Mouse (Mus musculus) CH12.LX (cell line): ENCODE data around the gene Tex36. TPM values are rescaled to one million over a fixed set of nuclear protein-coding genes. Genes with fewer than 3 reads are reported as not detected.

Experiments used
- DNase-seq: peaks from one replicate; pipeline ENCODE4 v3.0.0-alpha.2; 2013; ENCODE audit errors: extremely low read depth
- H3K27ac ChIP-seq: 2 replicates; pipeline ENCODE4 v1.5.1; 2012; ENCODE audit warnings: low read depth, mild to moderate bottlenecking, control low read depth, moderate library complexity; ENCODE audit not compliant: insufficient read depth
- H3K27me3 ChIP-seq: replicated peaks from 2 replicates; pipeline ENCODE3; 2012; ENCODE audit warnings: inconsistent platforms
- H3K36me3 ChIP-seq, 2 experiments: replicated peaks in 1 of 2; 2 replicates each; pipeline versions ENCODE3 to v1.6.1; 2012; ENCODE audit warnings: inconsistent platforms in 1 of 2, low read length in 1 of 2, mild to moderate bottlenecking in 1 of 2, mixed read lengths in 1 of 2, moderate library complexity in 1 of 2; ENCODE audit not compliant: control insufficient read depth in 1 of 2, insufficient read depth in 1 of 2
- H3K4me1 ChIP-seq, 2 experiments: 2 replicates each; pipeline ENCODE4 v1.6.1; 2012; ENCODE audit warnings: inconsistent platforms in 1 of 2, moderate library complexity in 1 of 2; ENCODE audit not compliant: insufficient read depth in 2 of 2, control insufficient read depth in 1 of 2
- H3K4me2 ChIP-seq: 2 replicates; pipeline ENCODE4 v1.6.1; 2012; ENCODE audit warnings: low read depth, mild to moderate bottlenecking, control low read depth; ENCODE audit not compliant: poor library complexity, insufficient read depth, severe bottlenecking
- H3K4me3 ChIP-seq, 3 experiments: fragments of 150-350 bp in 1 of 3; sonication (generic) in 1 of 3; replicated peaks in 1 of 3; 2 replicates each; pipeline versions ENCODE3 to v1.5.1; 2011 to 2012; ENCODE audit warnings: low read depth in 2 of 3, low read length in 2 of 3, mild to moderate bottlenecking in 2 of 3, moderate library complexity in 2 of 3, control low read depth in 1 of 3, improper control_type of control experiment in 1 of 3, inconsistent platforms in 1 of 3, mixed read lengths in 1 of 3; ENCODE audit not compliant: poor library complexity in 1 of 3
- H3K79me2 ChIP-seq: replicated peaks from 2 replicates; pipeline ENCODE4 v1.6.1; 2012; ENCODE audit warnings: mild to moderate bottlenecking, moderate library complexity; ENCODE audit not compliant: control insufficient read depth, poor library complexity, insufficient read depth, severe bottlenecking; ENCODE audit errors: extremely low read depth
- H3K9ac ChIP-seq: 2 replicates; pipeline ENCODE4 v1.6.1; 2012; ENCODE audit warnings: low read depth, mild to moderate bottlenecking, control low read depth, moderate library complexity; ENCODE audit not compliant: insufficient read depth
- H3K9me3 ChIP-seq: replicated peaks from 2 replicates; pipeline ENCODE3; 2012; ENCODE audit warnings: low read length, inconsistent platforms, mixed read lengths
- BHLHE40 ChIP-seq: IDR thresholded peaks from 2 replicates; pipeline ENCODE4 v1.6.1; 2011; ENCODE audit warnings: mild to moderate bottlenecking, low read depth, low read length, improper control_type of control experiment
- CTCF ChIP-seq, 2 experiments: IDR thresholded peaks in 1 of 2; conservative IDR thresholded peaks in 1 of 2; 2 replicates each; pipeline ENCODE4 v1.5.1; 2011 to 2012; ENCODE audit warnings: low read depth in 2 of 2, low read length in 2 of 2, improper control_type of control experiment in 1 of 2, inconsistent platforms in 1 of 2, mild to moderate bottlenecking in 1 of 2, moderate library complexity in 1 of 2
- E2F4 ChIP-seq: IDR thresholded peaks from 2 replicates; pipeline ENCODE4 v1.6.1; 2011; ENCODE audit warnings: low read depth, low read length, improper control_type of control experiment; ENCODE audit not compliant: insufficient replicate concordance
- EP300 ChIP-seq: IDR thresholded peaks from 2 replicates; pipeline ENCODE4 v1.6.1; 2011; ENCODE audit warnings: low read length, improper control_type of control experiment
- ETS1 ChIP-seq: conservative IDR thresholded peaks from 2 replicates; pipeline ENCODE4 v1.6.1; 2012; ENCODE audit warnings: low read depth, mild to moderate bottlenecking, inconsistent platforms, low read length, improper control_type of control experiment, moderate library complexity
- GABPA ChIP-seq: IDR thresholded peaks from 2 replicates; pipeline ENCODE4 v1.6.1; 2012; ENCODE audit warnings: low read depth, low read length, improper control_type of control experiment, inconsistent platforms; ENCODE audit not compliant: insufficient replicate concordance
- HCFC1 ChIP-seq: IDR thresholded peaks from 2 replicates; pipeline ENCODE4 v1.6.1; 2012; ENCODE audit warnings: low read depth, mild to moderate bottlenecking, inconsistent platforms, low read length, improper control_type of control experiment
- IRF4 ChIP-seq: IDR thresholded peaks from 2 replicates; pipeline ENCODE4 v1.6.1; 2014; ENCODE audit warnings: low read depth, mild to moderate bottlenecking, inconsistent platforms, low read length, improper control_type of control experiment
- JUND ChIP-seq: conservative IDR thresholded peaks from 2 replicates; pipeline ENCODE4 v1.6.1; 2011; ENCODE audit warnings: low read depth, low read length, improper control_type of control experiment
- KAT2A ChIP-seq: IDR thresholded peaks from 2 replicates; pipeline ENCODE4 v1.6.1; 2012; ENCODE audit warnings: low read length, improper control_type of control experiment, inconsistent platforms; ENCODE audit not compliant: insufficient replicate concordance
- MAFK ChIP-seq: IDR thresholded peaks from 2 replicates; pipeline ENCODE4 v1.6.1; 2011; ENCODE audit warnings: low read length, improper control_type of control experiment; ENCODE audit not compliant: insufficient replicate concordance
- MAX ChIP-seq: IDR thresholded peaks from 2 replicates; pipeline ENCODE4 v1.6.1; 2011; ENCODE audit warnings: low read length, improper control_type of control experiment
- MXI1 ChIP-seq: IDR thresholded peaks from 2 replicates; pipeline ENCODE4 v1.6.1; 2011; ENCODE audit warnings: mild to moderate bottlenecking, low read depth, low read length, improper control_type of control experiment
- MYC ChIP-seq: IDR thresholded peaks from 2 replicates; pipeline ENCODE4 v1.6.1; 2011; ENCODE audit warnings: low read depth, mild to moderate bottlenecking, improper control_type of control experiment, low read length
- NELFE ChIP-seq: IDR thresholded peaks from 2 replicates; pipeline ENCODE4 v1.6.1; 2011; ENCODE audit warnings: low read depth, low read length, improper control_type of control experiment
- NRF1 ChIP-seq: IDR thresholded peaks from 2 replicates; pipeline ENCODE4 v1.6.1; 2014; ENCODE audit warnings: low read depth, mild to moderate bottlenecking, inconsistent platforms, low read length, improper control_type of control experiment, moderate library complexity
- PAX5 ChIP-seq: IDR thresholded peaks from 2 replicates; pipeline ENCODE4 v1.6.1; 2012; ENCODE audit warnings: low read length, inconsistent platforms, mixed read lengths
- POLR2AphosphoS2 ChIP-seq: IDR thresholded peaks from 2 replicates; pipeline ENCODE4 v1.6.1; 2011; ENCODE audit warnings: low read depth, low read length, improper control_type of control experiment
- RAD21 ChIP-seq: IDR thresholded peaks from 2 replicates; pipeline ENCODE4 v1.6.1; 2011; ENCODE audit warnings: low read depth, mild to moderate bottlenecking, low read length, improper control_type of control experiment, moderate library complexity
- RCOR1 ChIP-seq: conservative IDR thresholded peaks from 2 replicates; pipeline ENCODE4 v1.6.1; 2012; ENCODE audit warnings: low read depth, mild to moderate bottlenecking, inconsistent platforms, low read length, improper control_type of control experiment
- SIN3A ChIP-seq: IDR thresholded peaks from 2 replicates; pipeline ENCODE4 v1.6.1; 2012; ENCODE audit warnings: low read length, improper control_type of control experiment, inconsistent platforms
- SMC3 ChIP-seq: IDR thresholded peaks from 2 replicates; pipeline ENCODE4 v1.6.1; 2011; ENCODE audit warnings: low read depth, low read length, improper control_type of control experiment
- TCF12 ChIP-seq: IDR thresholded peaks from 2 replicates; pipeline ENCODE4 v1.6.1; 2014; ENCODE audit warnings: low read depth, mild to moderate bottlenecking, inconsistent platforms, low read length, improper control_type of control experiment
- UBTF ChIP-seq: IDR thresholded peaks from 2 replicates; pipeline ENCODE4 v1.6.1; 2012; ENCODE audit warnings: low read depth, mild to moderate bottlenecking, inconsistent platforms, low read length, improper control_type of control experiment, moderate library complexity
- USF1 ChIP-seq: IDR thresholded peaks from 2 replicates; pipeline ENCODE4 v1.6.1; 2014; ENCODE audit warnings: low read depth, mild to moderate bottlenecking, inconsistent platforms, low read length, improper control_type of control experiment
- ZKSCAN1 ChIP-seq: IDR thresholded peaks from 2 replicates; pipeline ENCODE4 v1.6.1; 2012; ENCODE audit warnings: low read depth, inconsistent platforms, low read length, improper control_type of control experiment, borderline replicate concordance
- ZMIZ1 ChIP-seq: IDR thresholded peaks from 2 replicates; pipeline ENCODE4 v1.6.1; 2012; ENCODE audit warnings: low read depth, mild to moderate bottlenecking, inconsistent platforms, low read length, improper control_type of control experiment
- ZNF384 ChIP-seq: IDR thresholded peaks from 2 replicates; pipeline ENCODE4 v1.6.1; 2012; ENCODE audit warnings: low read depth, low read length, improper control_type of control experiment, inconsistent platforms
- dilution Hi-C: fragments of 300-500 bp; cut with MboI; formaldehyde crosslinking; loops from 2 replicates; pipeline ENCODE4 v1.14.3; 2020; ENCODE audit warnings: low sequenced_read_pairs; ENCODE audit not compliant: extremely low pct_unique_long_range_greater_than_20kb, extremely low pct_ligation_motif_present
- in situ Hi-C: fragments of 300-500 bp; cut with MboI; formaldehyde crosslinking; loops from 3 replicates; pipeline ENCODE4 v1.14.3; 2019; ENCODE audit warnings: low sequenced_read_pairs, low pct_ligation_motif_present, low pct_unique_long_range_greater_than_20kb, mixed read lengths
- polyA plus RNA-seq: library from polyadenylated mRNA; unstranded; fragments of >175 nt; gene quantifications from 2 replicates; pipeline ENCODE4 v1.2.1, GENCODE M21; 2012; ENCODE audit warnings: low read depth; ENCODE audit not compliant: insufficient read length
- total RNA-seq, 2 experiments: library from RNA; depleted of rRNA; stranded (reverse); fragments of 300-350 nt in 1 of 2; fragments of >200 nt in 1 of 2; gene quantifications; 2 replicates each; pipeline ENCODE4 v1.2.3; 2012 to 2014

Gene Tex36
- total and polyA plus RNA-seq, 3 experiments = not detected

DNA sequence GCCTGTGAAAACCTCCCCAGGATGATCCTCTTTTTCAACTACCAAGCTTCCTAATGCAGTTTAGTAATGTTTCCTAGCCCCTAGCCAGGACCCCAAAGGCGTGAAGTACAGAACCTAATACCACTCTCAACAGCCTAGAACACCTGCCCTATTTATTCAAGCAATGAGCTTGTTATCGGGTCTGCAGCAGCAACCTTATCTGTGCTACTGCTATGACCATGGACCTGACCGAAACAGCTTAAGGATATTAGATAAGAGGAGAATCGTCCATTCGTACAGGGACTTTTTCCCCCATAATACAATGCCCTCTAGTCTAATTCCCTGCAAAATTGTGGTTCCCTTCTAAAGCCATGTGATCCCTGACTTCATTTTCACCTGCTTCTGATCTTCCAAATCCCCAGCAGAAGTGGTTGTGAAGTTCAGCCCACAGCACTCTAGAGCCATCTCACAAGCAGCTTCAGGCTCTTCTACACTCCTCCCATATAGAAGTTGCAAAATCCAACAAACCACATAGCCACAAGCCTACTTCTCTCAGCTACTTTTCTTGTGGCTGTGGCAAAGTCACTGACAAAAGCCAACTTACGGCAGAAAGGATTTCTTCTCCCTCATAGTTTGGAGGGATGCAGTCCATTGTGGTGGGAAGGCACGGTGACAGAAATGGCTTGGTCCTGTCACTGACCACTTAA, 49.5 kb downstream of the Tex36 start:
- no peak overlapping the region for H3K4me2 ChIP-seq
- H3K27me3 ChIP-seq = peaks cover 82% of the 10 kb centered on the region
- DNase-seq = no peak
- H3K27ac ChIP-seq = no peak overlapping the region
- in situ Hi-C loops = no loop called here
- H3K9ac ChIP-seq = no peak overlapping the region
- H3K4me1 ChIP-seq = no peaks in the 10 kb centered on the region
- dilution Hi-C loops = no loop called here
- no peaks in the 10 kb centered on the region for H3K36me3 ChIP-seq
- H3K4me3 ChIP-seq = no peak overlapping the region
- peaks cover 3% of the 10 kb centered on the region for H3K9me3 ChIP-seq
- TF ChIP-seq E2F4 = no peak
- no peak for TF ChIP-seq PAX5
- no peak for TF ChIP-seq ZNF384
- no peak for TF ChIP-seq SMC3
- no peak for TF ChIP-seq RCOR1
- TF ChIP-seq USF1 = no peak
- TF ChIP-seq POLR2AphosphoS2 = no peak
- no peak for TF ChIP-seq IRF4
- no peak for TF ChIP-seq GABPA
- no peak for TF ChIP-seq NELFE
- TF ChIP-seq MXI1 = no peak
- TF ChIP-seq TCF12 = no peak
- no peak for TF ChIP-seq SIN3A
- no peak for TF ChIP-seq ETS1
- TF ChIP-seq MAX = no peak
- no peak for TF ChIP-seq CTCF (conservative IDR thresholded peaks at IDR 0.05 in 1 of 2, IDR thresholded peaks at IDR 0.05 in 1 of 2; ENCODE audit: low read depth in 2 of 2, low read length in 2 of 2)
- TF ChIP-seq KAT2A = no peak
- TF ChIP-seq ZMIZ1 = no peak
- TF ChIP-seq RAD21 = no peak
- H3K79me2 ChIP-seq = no peaks in the 10 kb centered on the region

DNA sequence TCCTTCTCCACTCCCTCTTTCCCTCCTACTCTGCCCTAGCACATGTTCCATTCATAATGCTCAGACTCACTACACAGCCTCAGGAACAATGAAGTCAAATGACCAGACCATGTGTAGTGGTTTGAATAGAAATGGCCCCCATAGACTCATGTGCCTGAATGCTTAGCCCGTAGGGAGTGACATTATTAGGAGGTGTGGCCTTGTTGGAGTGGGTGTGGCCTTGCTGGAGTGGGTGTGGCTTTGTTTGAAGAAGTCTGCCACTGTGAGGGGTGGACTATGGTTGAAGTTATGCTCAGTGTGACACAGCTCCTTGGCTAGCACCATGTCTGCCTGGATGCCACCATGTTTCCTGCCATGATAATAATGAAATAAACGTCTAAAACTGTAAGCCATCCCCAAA, 51.0 kb downstream of the Tex36 start:
- no peak overlapping the region for H3K9ac ChIP-seq
- H3K36me3 ChIP-seq = no peaks in the 10 kb centered on the region
- H3K4me3 ChIP-seq = no peak overlapping the region
- no peak overlapping the region for H3K27ac ChIP-seq
- DNase-seq = no peak
- no peak for TF ChIP-seq MYC
- TF ChIP-seq JUND = no peak
- no peak for TF ChIP-seq UBTF
- no peak for TF ChIP-seq E2F4
- TF ChIP-seq MXI1 = no peak
- TF ChIP-seq KAT2A = no peak
- no peak for TF ChIP-seq ETS1
- TF ChIP-seq SMC3 = no peak
- TF ChIP-seq ZKSCAN1 = no peak
- no peak for TF ChIP-seq POLR2AphosphoS2
- TF ChIP-seq BHLHE40 = no peak
- TF ChIP-seq HCFC1 = no peak
- TF ChIP-seq EP300 = no peak
- no peak for TF ChIP-seq MAFK
- no peak for TF ChIP-seq NRF1
- no peaks in the 10 kb centered on the region for H3K4me1 ChIP-seq
- H3K9me3 ChIP-seq = peaks cover 8% of the 10 kb centered on the region
- in situ Hi-C loops (no loop called here), dilution Hi-C loops (no loop called here)
- peaks cover 82% of the 10 kb centered on the region for H3K27me3 ChIP-seq
- no peak overlapping the region for H3K4me2 ChIP-seq
- H3K79me2 ChIP-seq = no peaks in the 10 kb centered on the region
